Mouse (Mus musculus): ENCODE results near the gene Nubpl.

- TF ChIP-seq CTCF (IDR thresholded peaks at IDR 0.05; ENCODE audit: low read depth, low read length) (no peak), POLR2A (IDR thresholded peaks at IDR 0.05; ENCODE audit: borderline replicate concordance, low read depth, low read length) (no peak)
Measured at GRCm38 (mm10) chr12:52224954-52225353, 127.4 kb downstream of the Nubpl start.

All from bone marrow macrophage, adult 2 months (primary cell).